Mouse (Mus musculus) CH12.LX (cell line): Measurements from ENCODE around the gene Alad. TPM values are rescaled to one million over a fixed set of nuclear protein-coding genes. Genes with fewer than 3 reads are reported as not detected.

Experiments
- DNase-seq: peaks from one replicate; pipeline ENCODE4 v3.0.0-alpha.2; 2013; ENCODE audit errors: extremely low read depth
- H3K27ac ChIP-seq: 2 replicates; pipeline ENCODE4 v1.5.1; 2012; ENCODE audit warnings: low read depth, mild to moderate bottlenecking, control low read depth, moderate library complexity; ENCODE audit not compliant: insufficient read depth
- H3K27me3 ChIP-seq: replicated peaks from 2 replicates; pipeline ENCODE3; 2012; ENCODE audit warnings: inconsistent platforms
- H3K36me3 ChIP-seq, 2 experiments: replicated peaks in 1 of 2; 2 replicates each; pipeline versions ENCODE3 to v1.6.1; 2012; ENCODE audit warnings: inconsistent platforms in 1 of 2, low read length in 1 of 2, mild to moderate bottlenecking in 1 of 2, mixed read lengths in 1 of 2, moderate library complexity in 1 of 2; ENCODE audit not compliant: control insufficient read depth in 1 of 2, insufficient read depth in 1 of 2
- H3K4me1 ChIP-seq, 2 experiments: 2 replicates each; pipeline ENCODE4 v1.6.1; 2012; ENCODE audit warnings: inconsistent platforms in 1 of 2, moderate library complexity in 1 of 2; ENCODE audit not compliant: insufficient read depth in 2 of 2, control insufficient read depth in 1 of 2
- H3K4me2 ChIP-seq: 2 replicates; pipeline ENCODE4 v1.6.1; 2012; ENCODE audit warnings: low read depth, mild to moderate bottlenecking, control low read depth; ENCODE audit not compliant: poor library complexity, insufficient read depth, severe bottlenecking
- H3K4me3 ChIP-seq, 3 experiments: fragments of 150-350 bp in 1 of 3; sonication (generic) in 1 of 3; replicated peaks in 1 of 3; 2 replicates each; pipeline versions ENCODE3 to v1.5.1; 2011 to 2012; ENCODE audit warnings: low read depth in 2 of 3, low read length in 2 of 3, mild to moderate bottlenecking in 2 of 3, moderate library complexity in 2 of 3, control low read depth in 1 of 3, improper control_type of control experiment in 1 of 3, inconsistent platforms in 1 of 3, mixed read lengths in 1 of 3; ENCODE audit not compliant: poor library complexity in 1 of 3
- H3K79me2 ChIP-seq: replicated peaks from 2 replicates; pipeline ENCODE4 v1.6.1; 2012; ENCODE audit warnings: mild to moderate bottlenecking, moderate library complexity; ENCODE audit not compliant: control insufficient read depth, poor library complexity, insufficient read depth, severe bottlenecking; ENCODE audit errors: extremely low read depth
- H3K9ac ChIP-seq: 2 replicates; pipeline ENCODE4 v1.6.1; 2012; ENCODE audit warnings: low read depth, mild to moderate bottlenecking, control low read depth, moderate library complexity; ENCODE audit not compliant: insufficient read depth
- H3K9me3 ChIP-seq: replicated peaks from 2 replicates; pipeline ENCODE3; 2012; ENCODE audit warnings: low read length, inconsistent platforms, mixed read lengths
- CHD1 ChIP-seq: IDR thresholded peaks from 2 replicates; pipeline ENCODE4 v1.6.1; 2012; ENCODE audit warnings: low read depth, low read length, improper control_type of control experiment, inconsistent platforms
- CTCF ChIP-seq, 2 experiments: IDR thresholded peaks in 1 of 2; conservative IDR thresholded peaks in 1 of 2; 2 replicates each; pipeline ENCODE4 v1.5.1; 2011 to 2012; ENCODE audit warnings: low read depth in 2 of 2, low read length in 2 of 2, improper control_type of control experiment in 1 of 2, inconsistent platforms in 1 of 2, mild to moderate bottlenecking in 1 of 2, moderate library complexity in 1 of 2
- E2F4 ChIP-seq: IDR thresholded peaks from 2 replicates; pipeline ENCODE4 v1.6.1; 2011; ENCODE audit warnings: low read depth, low read length, improper control_type of control experiment; ENCODE audit not compliant: insufficient replicate concordance
- ELF1 ChIP-seq: IDR thresholded peaks from 2 replicates; pipeline ENCODE4 v1.6.1; 2014; ENCODE audit warnings: low read depth, mild to moderate bottlenecking, inconsistent platforms, low read length, improper control_type of control experiment
- EP300 ChIP-seq: IDR thresholded peaks from 2 replicates; pipeline ENCODE4 v1.6.1; 2011; ENCODE audit warnings: low read length, improper control_type of control experiment
- ETS1 ChIP-seq: conservative IDR thresholded peaks from 2 replicates; pipeline ENCODE4 v1.6.1; 2012; ENCODE audit warnings: low read depth, mild to moderate bottlenecking, inconsistent platforms, low read length, improper control_type of control experiment, moderate library complexity
- HCFC1 ChIP-seq: IDR thresholded peaks from 2 replicates; pipeline ENCODE4 v1.6.1; 2012; ENCODE audit warnings: low read depth, mild to moderate bottlenecking, inconsistent platforms, low read length, improper control_type of control experiment
- IRF4 ChIP-seq: IDR thresholded peaks from 2 replicates; pipeline ENCODE4 v1.6.1; 2014; ENCODE audit warnings: low read depth, mild to moderate bottlenecking, inconsistent platforms, low read length, improper control_type of control experiment
- JUND ChIP-seq: conservative IDR thresholded peaks from 2 replicates; pipeline ENCODE4 v1.6.1; 2011; ENCODE audit warnings: low read depth, low read length, improper control_type of control experiment
- KAT2A ChIP-seq: IDR thresholded peaks from 2 replicates; pipeline ENCODE4 v1.6.1; 2012; ENCODE audit warnings: low read length, improper control_type of control experiment, inconsistent platforms; ENCODE audit not compliant: insufficient replicate concordance
- MAX ChIP-seq: IDR thresholded peaks from 2 replicates; pipeline ENCODE4 v1.6.1; 2011; ENCODE audit warnings: low read length, improper control_type of control experiment
- MAZ ChIP-seq: IDR thresholded peaks from 2 replicates; pipeline ENCODE4 v1.6.1; 2012; ENCODE audit warnings: low read depth, mild to moderate bottlenecking, inconsistent platforms, low read length, improper control_type of control experiment, moderate library complexity
- NELFE ChIP-seq: IDR thresholded peaks from 2 replicates; pipeline ENCODE4 v1.6.1; 2011; ENCODE audit warnings: low read depth, low read length, improper control_type of control experiment
- NRF1 ChIP-seq: IDR thresholded peaks from 2 replicates; pipeline ENCODE4 v1.6.1; 2014; ENCODE audit warnings: low read depth, mild to moderate bottlenecking, inconsistent platforms, low read length, improper control_type of control experiment, moderate library complexity
- PAX5 ChIP-seq: IDR thresholded peaks from 2 replicates; pipeline ENCODE4 v1.6.1; 2012; ENCODE audit warnings: low read length, inconsistent platforms, mixed read lengths
- POLR2AphosphoS2 ChIP-seq: IDR thresholded peaks from 2 replicates; pipeline ENCODE4 v1.6.1; 2011; ENCODE audit warnings: low read depth, low read length, improper control_type of control experiment
- RCOR1 ChIP-seq: conservative IDR thresholded peaks from 2 replicates; pipeline ENCODE4 v1.6.1; 2012; ENCODE audit warnings: low read depth, mild to moderate bottlenecking, inconsistent platforms, low read length, improper control_type of control experiment
- SMC3 ChIP-seq: IDR thresholded peaks from 2 replicates; pipeline ENCODE4 v1.6.1; 2011; ENCODE audit warnings: low read depth, low read length, improper control_type of control experiment
- TBP ChIP-seq: conservative IDR thresholded peaks from 2 replicates; pipeline ENCODE4 v1.6.1; 2011; ENCODE audit warnings: low read depth, low read length, improper control_type of control experiment
- USF1 ChIP-seq: IDR thresholded peaks from 2 replicates; pipeline ENCODE4 v1.6.1; 2014; ENCODE audit warnings: low read depth, mild to moderate bottlenecking, inconsistent platforms, low read length, improper control_type of control experiment
- ZKSCAN1 ChIP-seq: IDR thresholded peaks from 2 replicates; pipeline ENCODE4 v1.6.1; 2012; ENCODE audit warnings: low read depth, inconsistent platforms, low read length, improper control_type of control experiment, borderline replicate concordance
- ZNF384 ChIP-seq: IDR thresholded peaks from 2 replicates; pipeline ENCODE4 v1.6.1; 2012; ENCODE audit warnings: low read depth, low read length, improper control_type of control experiment, inconsistent platforms
- dilution Hi-C: fragments of 300-500 bp; cut with MboI; formaldehyde crosslinking; loops from 2 replicates; pipeline ENCODE4 v1.14.3; 2020; ENCODE audit warnings: low sequenced_read_pairs; ENCODE audit not compliant: extremely low pct_unique_long_range_greater_than_20kb, extremely low pct_ligation_motif_present
- in situ Hi-C: fragments of 300-500 bp; cut with MboI; formaldehyde crosslinking; loops from 3 replicates; pipeline ENCODE4 v1.14.3; 2019; ENCODE audit warnings: low sequenced_read_pairs, low pct_ligation_motif_present, low pct_unique_long_range_greater_than_20kb, mixed read lengths
- polyA plus RNA-seq: library from polyadenylated mRNA; unstranded; fragments of >175 nt; gene quantifications from 2 replicates; pipeline ENCODE4 v1.2.1, GENCODE M21; 2012; ENCODE audit warnings: low read depth; ENCODE audit not compliant: insufficient read length
- total RNA-seq, 2 experiments: library from RNA; depleted of rRNA; stranded (reverse); fragments of 300-350 nt in 1 of 2; fragments of >200 nt in 1 of 2; gene quantifications; 2 replicates each; pipeline ENCODE4 v1.2.3; 2012 to 2014

Alad gene
- total and polyA plus RNA-seq, 3 experiments = 35.1 to 79.0 (median 78.2) TPM

DNA sequence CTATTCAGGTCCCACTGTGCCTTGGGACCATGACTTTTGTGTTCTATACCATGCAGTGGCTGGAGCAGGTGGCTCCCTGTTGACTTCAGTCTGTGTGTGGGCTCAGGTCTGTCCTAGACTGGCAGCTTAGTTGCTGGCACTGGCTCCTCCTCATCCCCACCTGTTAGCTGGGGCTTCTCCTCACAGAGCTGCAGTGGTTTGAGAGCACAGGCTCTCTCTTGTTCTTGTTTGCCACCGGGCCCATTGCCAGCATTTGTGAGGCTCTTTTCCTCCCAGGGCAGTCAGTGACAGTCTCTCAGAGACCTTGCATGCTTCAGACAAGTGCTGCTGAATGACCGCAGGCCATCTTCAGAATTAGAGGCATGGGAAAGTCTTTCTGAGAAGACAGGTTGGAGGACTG, 27.0 kb downstream of the Alad start:
- H3K4me1 ChIP-seq = peaks cover 2 to 4% of the 10 kb centered on the region in 2 experiments; a peak in 3 of 4 replicates
- H3K27me3 ChIP-seq = no peaks in the 10 kb centered on the region
- TF ChIP-seq POLR2AphosphoS2 = no peak
- no peak for TF ChIP-seq EP300
- TF ChIP-seq SMC3 = no peak
- TF ChIP-seq HCFC1 = no peak
- TF ChIP-seq USF1 = no peak
- TF ChIP-seq CTCF (conservative IDR thresholded peaks at IDR 0.05 in 1 of 2, IDR thresholded peaks at IDR 0.05 in 1 of 2; ENCODE audit: low read depth in 2 of 2, low read length in 2 of 2) = no peak
- no peak for TF ChIP-seq MAZ
- TF ChIP-seq, all 38 proteins: peak for 0
- Histone ChIP-seq H3K4me3 (no peak overlapping the region), H3K4me2 (no peak overlapping the region), H3K79me2 (no peaks in the 10 kb centered on the region), H3K36me3 (peaks cover 0 to 1% of the 10 kb centered on the region in 2 experiments), H3K9ac (no peak overlapping the region), H3K9me3 (no peaks in the 10 kb centered on the region), H3K27ac (no peak overlapping the region)
- dilution Hi-C loops = no loop called here
- DNase-seq = no peak
- in situ Hi-C loops = no loop called here

GRCm38 (mm10) chr4:62487914-62488313, 31.8 kb downstream of the Alad start:
- in situ Hi-C loops = no loop called here

DNA sequence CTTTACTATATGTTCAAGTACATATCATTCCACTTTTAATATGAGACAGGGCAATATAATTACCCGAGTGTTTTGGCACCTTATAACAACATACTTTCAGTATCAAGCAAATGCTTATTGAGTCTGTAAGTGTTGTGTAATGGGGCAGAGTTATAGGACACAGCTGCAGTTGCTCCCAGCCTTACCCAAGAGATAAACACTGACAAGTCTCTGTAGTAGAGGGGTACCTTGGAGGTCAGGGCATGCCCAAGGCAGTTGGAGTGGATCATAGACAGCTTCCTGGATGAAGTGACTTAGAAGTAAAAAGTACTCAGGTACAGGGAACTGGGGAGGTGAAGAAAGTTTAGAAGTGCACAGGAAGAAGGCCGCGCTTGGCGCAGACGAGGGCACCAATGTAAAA, 32.5 kb downstream of the Alad start:
- no peaks in the 10 kb centered on the region for H3K9me3 ChIP-seq
- TF ChIP-seq ZNF384 = no peak
- no peak for TF ChIP-seq POLR2AphosphoS2
- no peak overlapping the region for H3K9ac ChIP-seq
- H3K4me2 ChIP-seq = no peak overlapping the region
- no peak for DNase-seq
- H3K79me2 ChIP-seq = no peaks in the 10 kb centered on the region
- H3K4me1 ChIP-seq = peaks cover 0 to 24% of the 10 kb centered on the region in 2 experiments; a peak in 2 of 4 replicates
- no peak overlapping the region for H3K27ac ChIP-seq
- dilution Hi-C loops = no loop called here
- H3K27me3 ChIP-seq = no peaks in the 10 kb centered on the region
- no peaks in the 10 kb centered on the region for H3K36me3 ChIP-seq
- H3K4me3 ChIP-seq = no peak overlapping the region
- in situ Hi-C loops = no loop called here

More at GRCm38 (mm10) chr4:62487914-62488313, 31.8 kb downstream of the Alad start:
- Histone ChIP-seq H3K4me2 (no peak overlapping the region), H3K36me3 (no peaks in the 10 kb centered on the region), H3K79me2 (no peaks in the 10 kb centered on the region), H3K4me3 (no peak overlapping the region), H3K27me3 (no peaks in the 10 kb centered on the region), H3K9ac (no peak overlapping the region), H3K27ac (no peak overlapping the region), H3K9me3 (no peaks in the 10 kb centered on the region), H3K4me1 (peaks cover 0 to 19% of the 10 kb centered on the region in 2 experiments; a peak in 2 of 4 replicates)
- DNase-seq = no peak
- TF ChIP-seq JUND (no peak), NRF1 (no peak), PAX5 (no peak), ELF1 (no peak), EP300 (no peak), TBP (no peak), ETS1 (no peak), MAZ (no peak), RCOR1 (no peak), CTCF (conservative IDR thresholded peaks at IDR 0.05 in 1 of 2, IDR thresholded peaks at IDR 0.05 in 1 of 2; ENCODE audit: low read depth in 2 of 2, low read length in 2 of 2) (no peak), POLR2AphosphoS2 (no peak), NELFE (no peak), IRF4 (no peak), KAT2A (no peak), ZNF384 (no peak), E2F4 (no peak), MAX (no peak), ZKSCAN1 (no peak), CHD1 (no peak), USF1 (no peak)
- dilution Hi-C loops = no loop called here
